Mouse (Mus musculus) hindbrain, embryonic 14.5 days (tissue): ENCODE data around the gene Cyb561d1. TPM values are rescaled to one million over a fixed set of nuclear protein-coding genes. Genes with fewer than 3 reads are reported as not detected.

Experiments
- ATAC-seq: fragments of 200-750 bp; cut with Nextera tagmentation; 2 replicates; pipeline ENCODE4 v1.8.0; 2017; ENCODE audit warnings: moderate number of reproducible peaks, mild to moderate bottlenecking, moderate TSS enrichment, moderate library complexity; ENCODE audit not compliant: low FRiP score
- DNase-seq: peaks from one replicate; pipeline ENCODE4 v3.0.0-alpha.2; 2015; ENCODE audit warnings: low spot score
- H3K27ac ChIP-seq: fragments of 300-500 bp; sonication (generic); 2 replicates; pipeline ENCODE4 v1.5.1; 2014; ENCODE audit warnings: mild to moderate bottlenecking, moderate library complexity
- H3K27me3 ChIP-seq: fragments of 300-500 bp; sonication (generic); 2 replicates; pipeline ENCODE4 v1.6.1; 2014; ENCODE audit warnings: mild to moderate bottlenecking, low read length, mixed read lengths; ENCODE audit not compliant: control insufficient read depth, insufficient read depth
- H3K36me3 ChIP-seq: fragments of 300-500 bp; sonication (generic); replicated peaks from 2 replicates; pipeline ENCODE4 v1.6.1; 2014; ENCODE audit not compliant: control insufficient read depth, insufficient read depth
- H3K4me1 ChIP-seq: fragments of 300-500 bp; sonication (generic); replicated peaks from 2 replicates; pipeline ENCODE4 v1.6.1; 2014; ENCODE audit warnings: antibody characterized with exemption, low read length, mixed read lengths; ENCODE audit not compliant: control insufficient read depth, insufficient read depth
- H3K4me2 ChIP-seq: fragments of 300-500 bp; sonication (generic); replicated peaks from 2 replicates; pipeline ENCODE4 v1.6.1; 2014; ENCODE audit warnings: mild to moderate bottlenecking, moderate library complexity
- H3K4me3 ChIP-seq: fragments of 300-500 bp; sonication (generic); replicated peaks from 2 replicates; pipeline ENCODE4 v1.5.1; 2014; ENCODE audit warnings: mild to moderate bottlenecking, low read length
- H3K9ac ChIP-seq: fragments of 300-500 bp; sonication (generic); 2 replicates; pipeline ENCODE4 v1.6.1; 2014
- H3K9me3 ChIP-seq: fragments of 300-500 bp; sonication (generic); 2 replicates; pipeline ENCODE4 v1.6.1; 2016; ENCODE audit warnings: low read length; ENCODE audit not compliant: control insufficient read depth
- WGBS: fragments of 180-500 bp; shearing (Covaris S2); extraction: QIAGEN DNeasy Blood & Tissue Kit; methylation state at CpG from one replicate; pipeline ENCODE4 v1.1.7; 2014; 5-methylcytosine and 5-hydroxymethylcytosine counted together
- polyA plus RNA-seq: library from polyadenylated mRNA; unstranded; fragments of >200 nt; fragmentation: Nextera tagmentation; extraction: Ambion mirVana; gene quantifications from 2 replicates; pipeline ENCODE4 v1.2.1, GENCODE M21; 2014

The Cyb561d1 gene
- polyA plus RNA-seq, 1 experiment from 2014 or later: 2.7 TPM

DNA sequence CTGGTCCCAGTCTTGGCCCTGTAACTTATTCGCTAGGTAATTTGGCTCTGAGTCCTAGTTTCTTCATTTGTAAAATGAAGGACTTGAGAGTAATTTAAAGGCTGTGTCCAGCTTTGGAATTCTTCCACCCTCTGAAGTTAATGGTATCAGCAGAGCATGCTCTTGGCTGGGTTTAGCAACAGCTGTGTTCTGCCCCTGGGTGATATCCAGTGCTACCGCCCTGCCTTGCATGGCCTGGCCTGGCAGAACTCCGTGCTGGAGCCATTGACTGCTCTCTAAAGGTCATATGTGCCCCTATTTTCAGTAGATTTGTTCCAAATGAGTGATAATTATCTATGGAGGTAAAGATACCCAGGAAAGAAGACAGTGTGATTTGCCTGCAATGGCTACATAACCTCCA, 19.6 kb upstream of the Cyb561d1 start:
- Histone ChIP-seq H3K9me3 (no peaks in the 10 kb centered on the region), H3K36me3 (no peaks in the 10 kb centered on the region), H3K27me3 (peaks cover 27% of the 10 kb centered on the region), H3K27ac (no peak overlapping the region), H3K4me2 (no peak overlapping the region), H3K4me1 (no peaks in the 10 kb centered on the region), H3K9ac (no peak overlapping the region), H3K4me3 (no peak overlapping the region)
- ATAC-seq (no peak), DNase-seq (no peak)
- 79% methylated on average over 3 of the region's 3 CpGs for WGBS

DNA sequence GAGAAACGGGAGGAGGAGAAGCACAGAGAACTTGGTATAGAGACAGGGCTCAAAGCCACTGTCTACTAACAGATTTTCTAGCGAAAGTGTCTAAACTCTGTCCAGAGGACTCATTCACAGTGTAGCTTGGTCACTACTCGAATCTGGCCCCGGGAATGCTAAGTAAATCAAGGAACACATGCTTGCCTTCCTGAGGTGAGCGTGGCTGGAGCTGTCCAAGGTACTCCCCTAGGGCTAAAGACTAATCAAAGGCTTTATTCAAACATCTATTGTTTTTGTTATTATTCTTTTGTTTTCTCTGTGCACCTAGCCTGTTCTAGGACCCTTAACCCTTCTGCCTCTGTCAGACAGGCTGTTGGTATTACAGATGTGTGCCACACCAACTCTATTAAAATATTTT, 13.7 kb upstream of the Cyb561d1 start:
- Histone ChIP-seq H3K4me2 (no peak overlapping the region), H3K4me3 (no peak overlapping the region), H3K9ac (no peak overlapping the region), H3K27ac (no peak overlapping the region), H3K27me3 (no peaks in the 10 kb centered on the region), H3K9me3 (no peaks in the 10 kb centered on the region), H3K4me1 (0 out of 2 replicates have a peak, but pooled peaks cover 9% of the 10 kb centered on the region), H3K36me3 (no peaks in the 10 kb centered on the region)
- WGBS: 21% methylated on average over 5 of the region's 5 CpGs
- ATAC-seq: no peak
- DNase-seq: no peak

DNA sequence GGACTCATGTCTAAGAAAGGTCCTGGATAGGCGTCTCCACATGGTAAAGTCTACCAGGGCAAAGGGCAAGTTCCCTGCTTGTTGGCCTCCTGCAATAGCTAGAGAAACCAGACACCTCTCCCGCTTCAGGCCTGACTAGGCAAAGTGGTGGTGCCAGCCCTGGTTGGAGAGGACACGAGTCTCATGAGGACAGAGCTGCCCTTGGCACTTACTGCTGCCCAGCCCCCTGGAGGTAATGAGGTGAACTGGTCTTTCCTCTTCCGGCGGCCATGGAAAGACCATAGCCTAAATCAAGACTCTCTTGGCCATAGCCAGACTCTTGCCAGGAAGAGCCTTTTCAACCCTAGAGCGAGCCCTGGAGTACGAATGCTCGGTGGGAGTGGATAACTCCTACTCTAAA, 11.4 kb upstream of the Cyb561d1 start:
- ATAC-seq: no peak
- no peak for DNase-seq

DNA sequence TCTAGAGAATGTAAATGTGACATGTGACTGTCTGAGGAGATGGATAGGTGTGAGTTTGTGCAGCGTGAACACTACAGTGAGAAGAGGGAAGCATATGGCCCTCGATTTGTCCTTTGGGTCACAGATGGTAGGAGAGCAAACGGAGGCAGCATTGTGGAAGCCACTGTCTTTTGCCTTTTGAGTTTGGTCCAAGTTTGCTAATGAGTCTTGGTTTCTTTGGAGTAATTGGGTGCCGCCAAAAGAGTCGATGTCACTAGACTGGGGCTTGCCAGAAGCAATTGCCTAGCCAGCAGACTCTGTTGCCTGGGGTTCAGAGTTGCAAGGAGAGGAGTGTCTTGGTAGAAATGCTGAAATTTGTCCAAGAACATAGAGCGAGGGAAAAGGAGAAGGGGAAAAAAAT, 10.8 kb upstream of the Cyb561d1 start:
- Histone ChIP-seq H3K27ac (peak overlapping the region; percentile 99), H3K4me3 (no peak overlapping the region; the same call in 1 of the 2 replicates), H3K36me3 (peaks cover 17% of the 10 kb centered on the region), H3K9me3 (no peaks in the 10 kb centered on the region), H3K4me1 (peaks cover 24% of the 10 kb centered on the region), H3K9ac (no peak overlapping the region), H3K4me2 (peak overlapping the region; percentile 55), H3K27me3 (no peaks in the 10 kb centered on the region)
- ATAC-seq: no peak
- DNase-seq: no peak
- 58% methylated on average over 6 of the region's 6 CpGs for WGBS

More for the DNA sequence above, 11.4 kb upstream of the Cyb561d1 start:
- Histone ChIP-seq H3K9ac (no peak overlapping the region), H3K9me3 (no peaks in the 10 kb centered on the region), H3K4me3 (no peak overlapping the region), H3K36me3 (peaks cover 11% of the 10 kb centered on the region), H3K4me1 (peaks cover 24% of the 10 kb centered on the region), H3K27ac (no peak overlapping the region), H3K4me2 (no peak overlapping the region), H3K27me3 (no peaks in the 10 kb centered on the region)
- 86% methylated on average over 8 of the region's 8 CpGs for WGBS

GRCm38 (mm10) chr3:108210771-108211139, 9.7 kb upstream of the Cyb561d1 start, which contains the start of gene Atxn7l2:
TSS of gene Atxn7l2 (minus strand) at chr3:108210934.
- Histone ChIP-seq H3K4me1 (peaks cover 24% of the 10 kb centered on the region), H3K4me3 (peak within 1 kb of the TSS; percentile 65), H3K9ac (peak within 1 kb of the TSS; percentile 87), H3K27me3 (no peaks in the 10 kb centered on the region), H3K9me3 (no peaks in the 10 kb centered on the region), H3K27ac (peak within 1 kb of the TSS; percentile 99), H3K4me2 (peak within 1 kb of the TSS; percentile 90), H3K36me3 (peaks cover 28% of the 10 kb centered on the region)
- DNase-seq: no peak
- WGBS: 0% methylated on average over 14 of the region's 14 CpGs
- ATAC-seq: peak; percentile 89

GRCm38 (mm10) chr3:108209946-108210770, 9.1 kb upstream of the Cyb561d1 start:
- Histone ChIP-seq H3K36me3 (peaks cover 34% of the 10 kb centered on the region), H3K4me2 (peak overlapping the region; percentile 90), H3K9ac (peak overlapping the region; percentile 87), H3K4me3 (peak overlapping the region; percentile 65), H3K9me3 (no peaks in the 10 kb centered on the region), H3K27me3 (no peaks in the 10 kb centered on the region), H3K27ac (peak overlapping the region; percentile 99), H3K4me1 (peaks cover 24% of the 10 kb centered on the region)
- WGBS: under 1% methylated on average over 62 of the region's 72 CpGs
- peak; percentile 98 for DNase-seq
- peak; percentile 94 for ATAC-seq

DNA sequence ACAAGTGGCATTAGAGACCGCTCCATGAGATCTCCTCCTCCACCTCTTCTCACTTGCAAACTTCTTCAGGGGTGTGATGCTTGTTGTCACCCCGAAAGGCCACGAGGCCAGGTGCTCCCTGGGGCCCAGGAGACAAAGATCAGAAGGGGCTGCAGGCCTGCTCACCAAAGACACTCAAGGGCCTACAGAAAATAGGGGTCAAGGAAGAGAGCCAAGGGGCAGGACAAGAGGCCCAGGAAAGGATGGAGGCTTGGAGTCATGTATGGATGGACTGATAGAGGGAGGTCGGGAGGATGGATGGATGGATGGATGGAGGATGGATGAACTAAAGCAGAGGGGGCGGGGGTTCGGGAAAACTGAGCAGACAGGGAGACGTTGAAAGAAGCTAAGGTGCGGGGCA, 8.5 kb upstream of the Cyb561d1 start:
- peak; percentile 1; the same call in 1 of the 2 replicates for ATAC-seq
- peaks cover 24% of the 10 kb centered on the region for H3K4me1 ChIP-seq
- peaks cover 40% of the 10 kb centered on the region for H3K36me3 ChIP-seq

GRCm38 (mm10) chr3:108209001-108209400, 8.0 kb upstream of the Cyb561d1 start:
- no peak for ATAC-seq
- 46% methylated on average over 3 of the region's 3 CpGs for WGBS
- DNase-seq: no peak

More for the DNA sequence above, 8.5 kb upstream of the Cyb561d1 start:
- WGBS: 8% methylated on average over 8 of the region's 8 CpGs
- no peak for DNase-seq
- Histone ChIP-seq H3K27ac (peak overlapping the region; percentile 99), H3K9ac (peak overlapping the region; percentile 87), H3K27me3 (no peaks in the 10 kb centered on the region), H3K4me3 (peak overlapping the region; percentile 65), H3K4me2 (peak overlapping the region; percentile 90), H3K9me3 (no peaks in the 10 kb centered on the region)

DNA sequence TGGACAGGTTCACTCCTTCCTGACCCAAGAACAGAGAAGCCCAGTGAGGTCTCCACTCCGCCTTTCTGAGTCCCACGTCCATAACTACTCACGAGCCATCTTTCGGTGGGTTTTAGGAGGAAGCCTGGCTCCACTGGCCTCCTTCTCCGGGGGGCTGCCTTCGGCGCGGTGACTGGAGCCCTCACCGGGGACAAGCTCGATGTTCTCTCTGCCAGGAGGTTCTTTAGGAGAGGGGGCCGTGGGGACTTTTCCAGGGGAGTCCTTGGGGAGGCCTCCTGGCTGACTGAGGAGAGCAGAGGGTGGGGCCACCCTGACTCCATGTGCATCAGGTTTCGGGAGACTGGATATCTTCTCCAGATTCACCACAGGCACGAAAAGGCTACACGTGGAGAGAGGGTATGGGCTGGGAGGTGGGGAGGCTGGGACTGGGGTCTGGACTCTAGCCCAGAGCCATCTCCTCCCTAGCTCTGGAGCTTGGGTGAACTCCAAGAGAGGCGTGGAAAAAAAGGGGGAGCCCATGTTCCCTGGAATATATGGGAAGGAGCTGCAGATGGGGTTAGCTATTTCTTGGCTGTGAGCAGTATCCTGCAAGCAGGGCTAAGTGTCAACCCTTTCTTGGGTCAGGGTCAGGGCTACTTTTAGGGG, 5.8 kb upstream of the Cyb561d1 start:
- Histone ChIP-seq H3K4me2 (no peak overlapping the region), H3K4me3 (no peak overlapping the region), H3K36me3 (peaks cover 64% of the 10 kb centered on the region), H3K9ac (no peak overlapping the region), H3K27me3 (no peaks in the 10 kb centered on the region), H3K4me1 (peaks cover 15% of the 10 kb centered on the region), H3K27ac (no peak overlapping the region), H3K9me3 (no peaks in the 10 kb centered on the region)
- ATAC-seq (no peak), DNase-seq (no peak)
- WGBS: 84% methylated on average over 15 of the region's 15 CpGs

More at GRCm38 (mm10) chr3:108209001-108209400, 8.0 kb upstream of the Cyb561d1 start:
- Histone ChIP-seq H3K4me2 (peak overlapping the region; percentile 90), H3K9me3 (no peaks in the 10 kb centered on the region), H3K4me1 (peaks cover 24% of the 10 kb centered on the region), H3K36me3 (peaks cover 45% of the 10 kb centered on the region), H3K4me3 (peak overlapping the region; percentile 65), H3K27ac (peak overlapping the region; percentile 99), H3K9ac (peak overlapping the region; percentile 87), H3K27me3 (no peaks in the 10 kb centered on the region)
